In genomic region chr16:63850297-63850696, GRCm38 (mm10) we compare ENCODE assay signal across 25 mouse cellular contexts. TPM values are rescaled to one million over a fixed set of nuclear protein-coding genes. Genes with fewer than 3 reads are reported as not detected.
DNase-seq lines count a peak whose midpoint lies in the region; ATAC-seq lines count a peak whose summit lies in the region.
"Had no signal": no experiment of that assay in that cellular context is flagged by ENCODE, and none has a peak within 500 bp of the region (broad histone marks: within the 10 kb centered on the region; RNA-seq: fewer than 3 reads in every experiment).

No protein-coding gene starts in this region.

- H3K4me1 ChIP-seq in midbrain, embryonic 11.5 days (ENCODE audit: control insufficient read depth, insufficient read depth, low read length): no peaks in the 10 kb centered on the region
- no peaks in the 10 kb centered on the region for H3K4me1 ChIP-seq in midbrain, embryonic 14.5 days (ENCODE audit: control insufficient read depth, insufficient read depth, low read length)
- H3K4me1 ChIP-seq: embryonic facial prominence, embryonic 13.5 days; embryonic facial prominence, embryonic 15.5 days; forebrain, embryonic 10.5 days; forebrain, embryonic 12.5 days had no signal

- peak; percentile 77 for DNase-seq in midbrain, embryonic 11.5 days (ENCODE audit: low spot score, missing footprints)
- DNase-seq in midbrain, embryonic 14.5 days: no peak
- DNase-seq in induced T-regulatory cell, adult 2 months (ENCODE audit: low read depth): peak; percentile 11
- no peak for DNase-seq in gastrocnemius, postnatal 25 days
- DNase-seq in thymus, adult 18-20 months: no peak
- no peak for DNase-seq in urinary bladder, postnatal 14 days (ENCODE audit: low spot score)
- DNase-seq: adrenal gland, adult 8-10 months; adrenal gland, postnatal 25 days; cerebellum, adult 11 months; cerebellum, adult 18-20 months; cerebellum, adult 8-10 months; cerebellum, adult 9-11 months; cerebellum, postnatal 14 days; cerebellum, postnatal 36 days; embryo, embryonic 11 days had no signal

- H3K27ac ChIP-seq in midbrain, embryonic 11.5 days (ENCODE audit: low read depth, low read length): no peak overlapping the region
- no peak overlapping the region for H3K27ac ChIP-seq in midbrain, embryonic 14.5 days (replicated peaks; ENCODE audit: low read depth, low read length)
- H3K27ac ChIP-seq: embryonic facial prominence, embryonic 13.5 days; embryonic facial prominence, embryonic 15.5 days; forebrain, embryonic 10.5 days; forebrain, embryonic 12.5 days had no signal

- H3K27me3 ChIP-seq in midbrain, embryonic 11.5 days (ENCODE audit: control insufficient read depth, insufficient read depth, low read length): no peaks in the 10 kb centered on the region
- peaks cover under 1% of the 10 kb centered on the region; the same call in 1 of the 2 replicates for H3K27me3 ChIP-seq in midbrain, embryonic 14.5 days (ENCODE audit: control insufficient read depth, insufficient read depth, low read length)
- H3K27me3 ChIP-seq: embryonic facial prominence, embryonic 13.5 days; embryonic facial prominence, embryonic 15.5 days; forebrain, embryonic 12.5 days had no signal

- no peak overlapping the region for H3K4me3 ChIP-seq in midbrain, embryonic 11.5 days (ENCODE audit: low read depth, low read length)
- no peak overlapping the region for H3K4me3 ChIP-seq in midbrain, embryonic 14.5 days (replicated peaks; ENCODE audit: low read depth, low read length)
- H3K4me3 ChIP-seq: embryonic facial prominence, embryonic 13.5 days; embryonic facial prominence, embryonic 15.5 days; erythroblast, embryonic 14.5 days; forebrain, embryonic 10.5 days; forebrain, embryonic 12.5 days had no signal

- no peaks in the 10 kb centered on the region for H3K36me3 ChIP-seq in midbrain, embryonic 11.5 days (ENCODE audit: control insufficient read depth, insufficient read depth, low read length)
- H3K36me3 ChIP-seq in midbrain, embryonic 14.5 days (ENCODE audit: control insufficient read depth, insufficient read depth, low read length): no peaks in the 10 kb centered on the region
- H3K36me3 ChIP-seq: embryonic facial prominence, embryonic 13.5 days; embryonic facial prominence, embryonic 15.5 days; forebrain, embryonic 12.5 days had no signal

- H3K4me2 ChIP-seq in midbrain, embryonic 11.5 days: no peak overlapping the region
- H3K4me2 ChIP-seq in midbrain, embryonic 14.5 days (ENCODE audit: low read length): no peak overlapping the region
- H3K4me2 ChIP-seq: embryonic facial prominence, embryonic 13.5 days; embryonic facial prominence, embryonic 15.5 days; forebrain, embryonic 12.5 days had no signal

- no peak overlapping the region for H3K9ac ChIP-seq in midbrain, embryonic 11.5 days (ENCODE audit: low read length)
- no peak overlapping the region for H3K9ac ChIP-seq in midbrain, embryonic 14.5 days (replicated peaks; ENCODE audit: low read length)
- H3K9ac ChIP-seq: embryonic facial prominence, embryonic 13.5 days; embryonic facial prominence, embryonic 15.5 days; forebrain, embryonic 12.5 days had no signal

- H3K9me3 ChIP-seq in midbrain, embryonic 11.5 days (ENCODE audit: control insufficient read depth, low read length): no peaks in the 10 kb centered on the region
- H3K9me3 ChIP-seq in midbrain, embryonic 14.5 days (ENCODE audit: control insufficient read depth, low read length): no peaks in the 10 kb centered on the region
- H3K9me3 ChIP-seq: embryonic facial prominence, embryonic 13.5 days; embryonic facial prominence, embryonic 15.5 days; forebrain, embryonic 10.5 days; forebrain, embryonic 12.5 days had no signal

- ATAC-seq in midbrain, embryonic 11.5 days (ENCODE audit: low FRiP score): no peak
- no peak for ATAC-seq in midbrain, embryonic 14.5 days (ENCODE audit: low FRiP score, low TSS enrichment)
- ATAC-seq in CD4-positive, CD25-positive, alpha-beta regulatory T cell, adult 4 months: peak; percentile 65
- ATAC-seq: forebrain, embryonic 14.5 days; forebrain, embryonic 16.5 days had no signal

- WGBS in midbrain, embryonic 11.5 days: 88% methylated on average over 3 of the region's 3 CpGs
- WGBS in midbrain, embryonic 14.5 days: 87% methylated on average over 3 of the region's 3 CpGs

RNA-seq across cellular contexts. Expression of gene Epha3, which starts 13.7 kb away (rescaled TPM):
- polyA plus RNA-seq in midbrain, embryonic 11.5 days (2014; fragmentation: Nextera tagmentation; extraction: Ambion mirVana): 35.0 and 37.9 TPM in 2 replicates
- 14.3 and 20.9 TPM in 2 replicates for polyA plus RNA-seq in midbrain, embryonic 14.5 days (2014; fragmentation: Nextera tagmentation; extraction: Ambion mirVana)
- polyA plus RNA-seq in CD4-positive, CD25-positive, alpha-beta regulatory T cell, adult 4 months (2017; shearing (Covaris generic)): under 1 TPM; 0.47 to 0.89 TPM
- total RNA-seq in gastrocnemius, postnatal 25 days (2021): under 1 TPM; 0.59 to 0.67 TPM
- total RNA-seq: common myeloid progenitor, adult 5-6 weeks; MEL had no signal
- polyA plus RNA-seq: erythroblast, embryonic 14.5 days had no signal

Comparison
In these comparisons a context has a peak if more than half of its experiments do, and no peak if none do; other contexts are left out.
1. DNase-seq: peak in midbrain, embryonic 11.5 days (single experiment) and induced T-regulatory cell, adult 2 months (single experiment); none in midbrain, embryonic 14.5 days (single experiment), gastrocnemius, postnatal 25 days (single experiment), thymus, adult 18-20 months (0 of 2) and urinary bladder, postnatal 14 days (single experiment).